Mouse (Mus musculus) limb, embryonic 10.5 days (tissue): Measurements from ENCODE around the gene Zbtb48. TPM values are rescaled to one million over a fixed set of nuclear protein-coding genes. Genes with fewer than 3 reads are reported as not detected.

Experiments
- DNase-seq: peaks from one replicate; pipeline ENCODE4 v3.0.0-alpha.2; 2017; ENCODE audit warnings: low spot score
- H3K27ac ChIP-seq: fragments of 300-500 bp; sonication (generic); 2 replicates; pipeline ENCODE4 v1.5.1; 2016; ENCODE audit warnings: mild to moderate bottlenecking
- H3K27me3 ChIP-seq: fragments of 300-500 bp; sonication (generic); 2 replicates; pipeline ENCODE4 v1.6.1; 2016; ENCODE audit warnings: low read depth, mild to moderate bottlenecking; ENCODE audit not compliant: poor library complexity, severe bottlenecking
- H3K36me3 ChIP-seq: fragments of 300-500 bp; sonication (generic); 2 replicates; pipeline ENCODE4 v1.6.1; 2016; ENCODE audit warnings: mild to moderate bottlenecking, moderate library complexity
- H3K4me1 ChIP-seq: fragments of 300-500 bp; sonication (generic); 2 replicates; pipeline ENCODE4 v1.6.1; 2016
- H3K4me3 ChIP-seq: fragments of 300-500 bp; sonication (generic); 2 replicates; pipeline ENCODE4 v1.5.1; 2016; ENCODE audit warnings: mild to moderate bottlenecking, moderate library complexity
- H3K9me3 ChIP-seq: fragments of 300-500 bp; sonication (generic); replicated peaks from 2 replicates; pipeline ENCODE4 v1.6.1; 2016; ENCODE audit warnings: mild to moderate bottlenecking
- WGBS: fragments of 180-500 bp; shearing (Covaris S2); methylation state at CpG from one replicate; pipeline ENCODE4 v1.1.7; 2016; 5-methylcytosine and 5-hydroxymethylcytosine counted together
- polyA plus RNA-seq: library from polyadenylated mRNA; unstranded; fragments of >200 nt; fragmentation: Nextera tagmentation; extraction: Ambion mirVana; gene quantifications from 2 replicates; pipeline ENCODE4 v1.2.1, GENCODE M21; 2016

The Zbtb48 gene
- polyA plus RNA-seq, 1 experiment from 2014 or later = 24.5 TPM

DNA sequence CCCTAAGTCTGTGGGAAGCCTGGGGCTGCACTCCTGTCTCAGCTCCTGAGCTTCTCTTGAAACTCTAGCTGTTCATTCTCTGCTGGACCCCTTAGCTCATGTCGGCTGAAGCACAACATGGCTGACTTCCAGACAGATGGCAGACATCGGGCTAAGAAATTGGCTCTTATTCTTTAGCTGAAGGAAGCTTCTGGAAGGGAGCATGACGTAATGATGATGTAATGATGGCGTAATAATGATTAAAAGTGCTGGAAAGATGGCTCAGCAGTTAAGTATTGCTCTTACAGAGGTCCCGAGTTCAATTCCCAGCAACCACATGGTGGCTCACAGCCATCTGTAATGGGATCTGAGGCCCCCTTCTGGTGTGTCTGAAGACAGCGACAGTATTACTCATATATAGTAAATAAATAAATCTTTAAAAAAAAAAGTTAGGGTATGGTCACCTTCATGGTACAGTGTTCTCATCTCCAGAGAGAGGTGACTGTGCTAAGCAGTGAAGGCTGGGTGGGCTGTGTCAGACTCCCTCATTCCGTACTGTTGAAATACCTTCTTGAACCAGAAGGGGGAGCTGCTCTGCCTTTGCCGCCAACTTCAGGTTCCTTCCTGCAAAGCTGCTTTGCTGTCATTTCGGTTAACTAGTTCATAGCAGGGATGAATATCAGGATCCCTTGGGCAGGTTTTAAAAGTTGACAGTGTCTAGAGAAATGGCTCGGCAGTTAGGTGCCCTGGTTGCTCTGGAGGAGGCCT is 55.1 kb downstream of the Zbtb48 start:
- H3K9me3 ChIP-seq = 0 out of 2 replicates have a peak, but pooled peaks cover 5% of the 10 kb centered on the region
- DNase-seq = no peak
- H3K27ac ChIP-seq = no peak overlapping the region
- H3K27me3 ChIP-seq = no peaks in the 10 kb centered on the region
- H3K4me1 ChIP-seq = no peaks in the 10 kb centered on the region
- WGBS = 74% methylated on average over 10 of the region's 10 CpGs
- peaks cover 94% of the 10 kb centered on the region for H3K36me3 ChIP-seq
- H3K4me3 ChIP-seq = no peak overlapping the region

Other genes starting within 250 kb of the Zbtb48 start
- 94.3 and 102 TPM in 2 replicates for gene Camta1, start 165.8 kb downstream of the Zbtb48 start, polyA plus RNA-seq
- 121 TPM in 2 replicates for gene Dnajc11, start 94.0 kb downstream of the Zbtb48 start, polyA plus RNA-seq
- 36.0 and 43.1 TPM in 2 replicates for gene Thap3, start 38.7 kb downstream of the Zbtb48 start, polyA plus RNA-seq
- 26.9 and 33.4 TPM in 2 replicates for gene Phf13, start 31.4 kb downstream of the Zbtb48 start, polyA plus RNA-seq
- gene Klhl21, start 18.9 kb downstream of the Zbtb48 start, polyA plus RNA-seq = 9.7 and 10.6 TPM in 2 replicates
- gene Tas1r1, start 10.9 kb upstream of the Zbtb48 start, polyA plus RNA-seq = 0.35 and 0.65 TPM in 2 replicates
- gene Nol9, start 11.7 kb upstream of the Zbtb48 start, polyA plus RNA-seq = 52.1 and 54.1 TPM in 2 replicates
- gene Plekhg5, start 44.8 kb upstream of the Zbtb48 start, polyA plus RNA-seq = 9.5 and 13.3 TPM in 2 replicates
- 0.67 and 0.75 TPM in 2 replicates for gene Tnfrsf25, start 88.3 kb upstream of the Zbtb48 start, polyA plus RNA-seq
- gene Espn, start 124.7 kb upstream of the Zbtb48 start, polyA plus RNA-seq = 2.9 and 3.2 TPM in 2 replicates
- not detected in 2 replicates for gene Hes2, start 131.2 kb upstream of the Zbtb48 start, polyA plus RNA-seq
- gene Acot7, start 150.5 kb upstream of the Zbtb48 start, polyA plus RNA-seq = 34.8 and 36.7 TPM in 2 replicates
- gene Gpr153, start 246.6 kb upstream of the Zbtb48 start, polyA plus RNA-seq = 1.4 and 3.0 TPM in 2 replicates